Mouse (Mus musculus) cerebellum, adult 9-10 months (tissue): ENCODE measurements around the gene Isg20l2.
A peak's percentile ranks its signal among the peaks of the same experiment; 100 is the strongest.

Source experiments
- DNase-seq: peaks from one replicate; pipeline ENCODE4 v3.0.0; 2022

Gene Isg20l2

GRCm38 (mm10) chr3:87980728-87981127 is 50.6 kb downstream of the Isg20l2 start:
- no peak for DNase-seq

DNA sequence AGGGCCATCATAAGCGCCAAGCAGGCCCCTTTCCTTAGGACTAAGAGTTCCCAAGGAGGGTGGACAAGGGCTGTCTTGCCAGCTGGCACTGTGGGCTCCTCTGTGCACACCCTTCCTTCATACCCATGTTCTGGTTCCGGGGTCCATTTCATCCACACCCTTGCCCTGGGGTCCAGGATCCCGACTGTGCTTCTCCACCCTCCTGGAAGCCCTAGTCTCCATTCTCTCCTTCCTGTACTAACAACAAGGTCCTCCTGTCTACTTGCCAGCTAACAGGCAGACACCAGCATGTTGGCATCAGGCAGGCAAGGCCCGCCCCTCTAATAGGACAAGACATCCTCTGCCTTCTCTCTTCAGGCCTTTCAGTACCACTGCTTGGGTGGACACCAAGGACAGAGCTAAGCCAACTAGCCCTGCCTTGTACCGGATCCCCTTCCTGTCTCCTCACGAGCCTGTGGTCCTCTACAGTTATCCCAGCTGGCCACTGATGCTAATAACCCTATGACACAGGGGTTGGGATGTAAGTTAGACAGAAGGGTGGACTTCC is 51.2 kb downstream of the Isg20l2 start:
- DNase-seq: no peak

GRCm38 (mm10) chr3:87981894-87982835 is 52.1 kb downstream of the Isg20l2 start:
- no peak for DNase-seq

DNA sequence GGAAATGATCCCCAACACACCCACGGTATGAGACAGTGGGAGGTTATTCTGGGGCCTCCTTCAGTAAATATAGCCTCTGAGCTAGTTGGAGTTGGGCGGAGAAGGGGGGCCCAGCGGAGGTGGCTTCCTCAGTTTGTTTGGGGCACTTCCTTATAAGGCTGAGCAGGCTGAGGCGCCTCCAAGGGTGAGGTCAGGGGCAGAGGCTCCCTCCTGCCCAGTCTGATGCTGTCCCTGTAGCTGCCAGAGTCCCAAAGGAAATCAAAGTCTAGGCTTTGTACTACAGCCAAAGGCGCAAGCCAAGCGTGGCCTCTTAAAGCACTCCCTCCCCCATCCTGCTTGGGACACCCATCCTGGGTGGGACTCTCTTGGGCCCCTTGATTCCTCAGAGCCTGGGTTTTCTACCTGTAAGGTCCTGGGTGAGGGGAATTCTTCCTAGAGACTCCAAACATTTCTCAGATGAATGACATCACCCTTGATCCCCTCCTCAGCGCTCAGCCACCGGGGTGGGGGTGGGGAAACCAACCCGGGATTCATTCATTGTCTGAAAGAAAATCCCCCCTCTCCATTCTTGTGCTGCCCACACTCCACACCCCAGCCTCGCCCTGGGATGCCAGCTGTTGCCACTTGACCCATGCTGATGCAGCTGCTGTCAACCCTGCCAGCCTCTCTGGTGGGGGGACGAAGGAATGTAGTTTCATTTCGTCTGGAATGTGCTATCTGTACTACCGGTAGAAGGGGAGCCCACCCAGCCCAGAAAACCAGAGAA is 52.9 kb downstream of the Isg20l2 start:
- no peak for DNase-seq

DNA sequence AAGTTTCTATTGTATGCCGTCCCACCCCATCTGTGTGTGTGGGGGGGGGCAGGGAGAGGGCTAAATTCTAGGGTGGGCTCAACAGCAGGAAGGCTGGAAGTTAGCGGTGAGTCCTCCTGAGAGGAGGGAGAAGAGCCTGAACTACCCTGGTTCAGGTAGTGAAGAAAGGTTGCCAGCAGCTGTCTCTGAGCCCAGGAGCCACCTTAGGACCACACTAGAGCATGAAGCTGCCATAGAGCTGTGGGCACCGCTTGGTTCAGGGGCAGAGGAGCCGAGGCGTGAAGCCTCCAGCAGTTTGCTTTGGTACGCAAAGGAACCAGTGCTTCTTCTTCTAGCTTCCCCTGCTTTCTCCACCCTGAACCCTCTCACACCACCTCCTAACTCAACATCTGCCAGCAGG is 53.5 kb downstream of the Isg20l2 start:
- no peak for DNase-seq

- DNase-seq: no peak
Observed at GRCm38 (mm10) chr3:87984094-87984493, 54.0 kb downstream of the Isg20l2 start.

DNA sequence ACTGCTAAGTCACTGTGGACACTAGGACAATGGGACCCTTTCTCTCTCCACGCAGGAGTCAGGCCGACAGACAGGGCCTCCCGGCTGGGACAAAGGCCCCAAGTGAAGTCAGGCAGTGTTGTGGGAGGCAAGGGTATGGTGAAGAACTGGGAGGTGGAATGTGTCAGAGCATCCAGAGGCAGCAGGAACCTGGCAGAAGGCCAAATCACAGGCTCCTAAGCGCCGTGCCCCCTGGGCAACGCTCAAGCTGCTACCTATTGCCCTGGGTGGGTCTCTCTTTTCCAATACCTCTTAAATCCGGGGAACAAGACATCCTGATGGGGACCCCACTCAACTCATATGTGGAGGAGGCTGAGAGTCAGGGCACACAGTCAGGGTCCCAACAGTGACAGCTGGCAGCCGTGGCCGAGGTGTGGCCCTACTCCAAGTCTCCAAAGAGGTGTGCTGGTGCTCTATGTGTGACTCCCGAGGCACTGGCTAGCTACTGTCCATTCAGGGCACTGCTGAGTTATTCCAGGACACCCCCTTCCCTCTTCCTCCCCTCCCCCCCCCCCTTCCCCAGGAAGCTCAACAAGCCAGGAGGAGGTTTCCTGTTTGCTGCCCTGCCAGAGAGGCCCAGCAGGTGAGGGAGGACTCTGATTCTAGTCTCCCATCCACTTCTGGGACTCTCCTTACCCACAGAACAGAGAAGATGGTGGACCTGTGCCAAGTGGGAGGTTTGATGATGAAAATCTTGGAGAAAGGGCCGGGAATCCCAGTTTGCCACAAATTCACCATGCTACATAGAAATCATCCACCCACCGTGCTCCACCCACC is 55.6 kb downstream of the Isg20l2 start:
- no peak for DNase-seq

DNA sequence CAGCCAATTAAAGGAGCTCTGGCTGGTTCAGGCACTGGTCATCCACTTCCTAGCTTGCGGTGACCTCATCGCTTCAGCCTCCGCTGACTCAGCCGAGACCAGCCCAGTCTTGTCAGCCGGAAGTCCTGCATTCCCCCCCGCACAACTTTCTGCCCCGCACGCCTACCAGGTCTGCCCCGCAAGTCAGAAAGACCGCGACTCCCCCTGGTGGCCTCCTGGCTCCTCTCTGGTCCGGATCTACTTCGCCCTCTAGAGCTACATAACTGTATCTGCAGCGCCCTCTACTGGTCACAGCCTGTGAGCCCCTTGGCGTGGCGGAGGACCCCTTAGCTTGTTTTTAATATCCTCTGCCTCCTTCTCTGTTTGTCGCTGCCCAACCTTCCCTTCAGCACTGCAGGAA is 56.8 kb downstream of the Isg20l2 start:
- DNase-seq: peak; percentile 88

DNA sequence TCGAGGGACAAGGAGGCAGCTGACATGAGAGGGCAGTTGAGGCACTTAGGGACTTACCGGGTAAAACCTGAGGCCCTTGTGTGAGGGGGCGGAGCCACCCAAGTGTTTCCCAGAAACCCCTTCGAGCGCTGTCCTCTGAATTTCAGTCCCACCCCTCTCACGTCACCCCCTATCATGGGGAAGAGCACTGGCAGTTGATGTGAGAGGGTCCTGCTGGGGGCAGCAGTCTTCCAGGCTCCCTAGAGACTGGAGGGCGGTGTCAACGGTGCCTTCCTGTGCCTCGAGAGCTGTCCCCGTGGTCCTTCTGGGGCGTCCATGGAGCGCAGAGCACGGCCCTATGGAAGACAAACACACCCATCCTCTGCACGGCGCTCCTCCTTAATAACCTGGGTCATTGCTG is 57.5 kb downstream of the Isg20l2 start:
- no peak for DNase-seq

DNA sequence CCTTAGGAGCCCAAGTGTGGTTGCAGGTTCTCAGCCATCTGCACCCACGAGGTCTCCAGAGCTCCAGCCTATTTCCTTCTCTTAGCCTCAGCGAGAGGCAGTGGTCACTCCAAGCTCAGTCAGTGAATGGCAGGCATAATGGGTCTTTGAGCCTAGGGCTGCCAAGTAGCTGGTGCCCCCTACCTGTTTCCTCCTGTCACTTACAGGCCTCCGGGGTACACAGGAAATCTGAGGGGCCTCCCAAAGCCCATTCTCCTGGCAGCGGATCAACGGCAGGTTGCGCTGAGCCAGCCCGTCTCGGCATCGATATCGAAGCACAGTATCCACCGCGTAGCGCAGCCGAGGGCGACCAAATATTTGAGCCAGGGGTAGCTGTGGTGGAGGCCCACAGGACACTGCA is 58.0 kb downstream of the Isg20l2 start:
- no peak for DNase-seq

- DNase-seq: no peak
Observed at GRCm38 (mm10) chr3:87989935-87990334, 59.8 kb downstream of the Isg20l2 start.
